Mouse (Mus musculus): ENCODE measurements around the gene Prlr.

Prlr gene

DNA sequence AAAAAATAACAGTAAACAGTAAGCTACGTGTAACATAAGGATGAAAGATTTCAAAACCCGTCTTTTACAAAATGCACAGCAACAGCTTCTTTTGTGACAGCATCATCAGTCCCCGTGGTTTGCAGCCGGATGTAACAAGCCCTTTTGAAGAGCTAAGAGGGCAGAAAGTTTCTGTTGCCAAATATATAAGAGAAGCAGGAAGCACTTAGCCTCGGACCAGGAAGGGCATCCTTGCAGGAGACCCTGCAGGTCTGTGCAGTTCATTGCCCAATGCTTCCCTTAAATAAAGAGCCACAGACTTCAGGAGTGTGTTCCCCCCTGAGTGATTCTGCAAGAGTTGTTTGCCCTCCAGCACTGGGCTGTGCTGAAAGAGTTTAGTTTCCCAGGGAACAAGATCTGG, 58.9 kb downstream of the Prlr start:
- DNase-seq (ENCODE audit: low spot score in 2 of 2): no peak

DNA sequence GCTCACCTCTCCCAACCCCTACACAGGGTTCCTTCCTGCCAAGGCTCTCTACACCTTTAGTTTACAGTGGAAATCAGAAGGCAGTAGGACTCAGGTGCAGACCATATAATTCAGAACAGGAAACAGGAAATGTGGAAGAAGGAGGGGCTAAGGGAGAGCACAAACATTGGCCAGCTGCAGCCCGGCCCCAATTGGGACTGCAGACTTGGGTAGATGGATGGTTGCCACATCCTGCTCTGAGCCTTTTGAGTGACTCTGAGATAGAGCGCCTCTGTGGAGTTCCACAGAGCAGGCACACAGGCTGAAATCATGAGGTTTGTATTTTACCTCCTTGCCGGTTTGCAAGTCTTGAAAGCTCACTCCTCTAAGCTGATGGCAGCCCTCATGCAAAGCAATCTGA, 59.8 kb downstream of the Prlr start:
- DNase-seq (ENCODE audit: low spot score in 2 of 2): no peak

DNA sequence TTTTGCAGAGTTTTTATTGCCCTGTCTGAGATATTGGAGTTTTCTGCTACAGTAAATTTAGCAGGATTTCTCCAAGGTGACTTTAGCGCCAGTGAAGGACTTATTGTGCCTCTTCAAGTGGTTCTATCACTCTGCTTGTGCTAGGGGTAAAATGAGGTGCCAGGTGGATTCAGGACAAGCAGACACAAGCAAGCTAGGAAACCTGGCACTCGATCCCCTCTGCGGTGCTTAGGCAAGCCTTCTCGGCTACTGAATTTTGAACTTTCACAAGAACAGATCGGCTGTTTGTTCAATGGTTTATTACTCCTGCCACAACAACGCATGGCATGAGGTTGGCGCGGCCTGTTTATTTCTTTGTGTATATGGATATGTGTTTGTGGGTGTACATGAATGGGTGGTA, 61.4 kb downstream of the Prlr start:
- no peak for DNase-seq (ENCODE audit: low spot score in 2 of 2)

DNA sequence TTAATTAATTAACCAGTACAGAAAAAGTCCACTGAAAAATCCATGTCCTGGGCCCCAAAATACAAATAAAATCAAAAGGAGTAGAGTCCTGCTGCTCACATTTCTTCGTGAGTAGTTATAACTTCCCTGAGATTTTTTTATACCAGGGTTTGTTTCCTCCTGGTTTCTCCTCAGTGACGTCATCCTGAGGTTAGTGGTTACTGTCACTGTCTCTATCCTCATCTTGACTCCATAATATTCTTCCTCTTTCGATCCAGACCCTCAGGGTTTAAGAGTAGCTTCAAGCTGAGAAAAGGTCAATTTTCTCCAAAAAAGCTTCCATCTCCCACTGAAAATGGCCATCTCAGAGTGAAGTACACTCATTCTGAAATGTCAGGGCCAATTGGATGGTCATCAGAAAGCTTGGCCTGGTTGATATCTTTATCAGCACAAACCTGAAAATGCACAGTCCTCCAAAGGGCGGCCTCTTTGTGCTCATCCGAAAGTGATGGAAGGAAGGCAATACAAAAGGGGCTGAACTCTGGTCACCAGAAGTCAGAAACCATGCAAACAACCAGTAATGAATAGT, 63.3 kb downstream of the Prlr start:
- no peak for DNase-seq (ENCODE audit: low spot score in 2 of 2)

DNA sequence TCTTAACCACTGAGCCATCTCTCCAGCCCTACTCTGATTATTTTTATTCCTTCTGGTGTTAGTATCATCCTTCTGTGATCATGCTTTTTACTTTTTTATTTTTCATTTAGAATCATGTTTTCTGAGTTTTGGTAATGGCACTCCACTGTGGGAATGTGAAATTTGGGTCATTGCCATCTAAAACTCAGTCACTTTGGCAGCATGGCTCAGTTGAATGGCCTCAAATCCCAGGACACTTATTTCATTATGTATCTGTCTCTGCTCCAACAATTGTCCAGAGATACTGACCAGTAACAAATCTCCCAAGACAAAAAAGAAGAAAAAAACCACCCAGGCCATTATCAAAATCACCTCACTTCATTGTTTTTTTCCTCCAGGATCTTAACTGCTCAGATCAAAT, 65.2 kb downstream of the Prlr start:
- no peak for DNase-seq (ENCODE audit: low spot score in 2 of 2)

DNA sequence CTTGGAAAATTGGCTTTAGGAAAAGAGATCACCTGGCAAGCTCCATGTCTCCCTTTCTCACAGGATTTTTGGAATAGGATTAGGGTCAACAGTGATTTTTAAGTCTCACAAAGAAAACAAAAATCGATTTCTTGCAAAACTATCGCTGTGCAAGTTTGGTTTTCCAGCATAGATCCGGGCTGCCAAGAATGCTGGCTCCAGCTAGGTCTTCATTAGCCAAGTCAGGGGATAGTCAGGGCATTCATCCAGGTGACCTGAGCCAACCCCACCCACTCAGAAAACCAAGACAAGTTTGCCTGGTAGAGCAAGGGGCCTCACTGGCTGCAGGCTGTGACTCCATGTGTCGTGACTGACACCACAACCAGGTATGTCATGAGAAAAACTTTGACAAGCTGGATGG, 72.2 kb downstream of the Prlr start:
- DNase-seq (ENCODE audit: low spot score in 2 of 2): no peak

DNA sequence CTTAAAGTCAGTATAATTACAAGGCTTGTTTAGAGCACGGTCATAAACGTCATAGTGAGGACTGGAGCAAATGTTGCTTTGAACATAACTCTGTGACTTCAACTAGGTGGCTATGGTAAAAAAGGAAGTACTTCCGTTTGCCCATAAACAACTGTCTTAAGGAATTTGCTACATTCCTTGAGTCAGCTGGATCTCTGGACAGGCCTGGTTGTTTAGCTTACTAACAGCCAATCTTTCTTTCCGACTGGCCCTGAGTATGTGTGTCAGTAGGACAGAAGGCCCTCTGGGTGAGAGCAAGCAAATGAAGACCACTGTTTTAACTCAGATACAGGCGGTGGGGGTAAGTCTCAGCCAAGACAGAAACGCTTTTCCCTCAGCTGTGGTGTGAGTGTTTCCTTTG, 73.7 kb downstream of the Prlr start:
- no peak for DNase-seq (ENCODE audit: low spot score in 2 of 2)

DNA sequence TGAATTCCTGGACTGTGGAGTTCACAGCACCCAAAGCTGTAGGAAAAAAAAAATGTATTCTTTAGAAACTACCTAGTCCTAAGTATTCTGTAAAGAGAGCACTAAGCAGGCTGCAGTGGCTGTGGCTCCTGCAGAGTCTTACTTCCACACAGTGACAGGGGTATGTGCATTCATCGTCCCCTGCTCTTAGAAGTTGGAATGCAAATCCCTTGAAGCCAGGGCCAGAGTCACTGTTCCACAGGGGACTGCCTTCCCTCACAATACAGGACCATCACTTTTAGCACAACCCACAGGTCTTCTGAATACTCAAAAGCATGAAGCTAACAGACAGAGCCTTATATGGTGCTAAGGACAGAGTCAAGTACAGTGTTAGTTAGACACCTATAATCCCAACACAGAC, 75.5 kb downstream of the Prlr start:
- no peak for DNase-seq (ENCODE audit: low spot score in 2 of 2)

DNA sequence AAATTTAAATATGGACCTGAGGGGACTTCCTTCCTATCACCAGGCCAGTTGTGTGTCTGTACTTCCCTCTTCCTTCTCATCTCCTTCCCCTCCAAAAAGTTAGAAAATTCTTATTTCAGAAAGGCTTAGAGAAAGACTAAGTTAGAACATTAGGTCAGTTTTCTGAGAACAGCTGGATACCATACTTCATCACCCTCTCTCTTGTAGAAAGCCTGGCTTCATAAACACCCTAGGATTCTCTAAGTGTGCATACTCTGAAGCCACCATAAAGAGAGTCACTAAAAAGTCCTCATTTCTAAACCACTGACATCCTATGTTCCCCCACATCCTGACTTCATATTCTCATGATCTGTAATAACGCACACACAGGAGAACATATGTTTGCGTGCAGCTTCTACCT, 85.2 kb downstream of the Prlr start:
- no peak for DNase-seq (ENCODE audit: low spot score in 2 of 2)

DNA sequence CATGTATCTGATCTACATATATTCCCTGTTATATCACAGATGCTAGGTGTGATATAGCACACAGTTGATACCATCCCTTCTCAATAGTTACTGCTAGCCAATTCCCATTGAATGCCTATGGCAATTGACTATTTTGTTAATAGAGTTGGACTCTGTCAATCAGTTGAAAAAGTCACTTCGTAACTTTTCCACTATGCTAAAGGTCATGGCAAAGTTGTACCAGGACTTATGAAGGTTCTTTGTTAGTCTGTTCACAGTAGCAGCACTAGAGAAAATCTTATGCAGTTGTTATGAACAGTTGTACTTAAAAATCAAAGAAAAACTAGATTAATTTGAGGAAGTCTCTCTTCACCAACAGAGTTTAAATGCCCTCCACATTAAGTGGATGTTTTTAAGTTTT, 85.6 kb downstream of the Prlr start:
- DNase-seq (ENCODE audit: low spot score in 2 of 2): no peak

DNA sequence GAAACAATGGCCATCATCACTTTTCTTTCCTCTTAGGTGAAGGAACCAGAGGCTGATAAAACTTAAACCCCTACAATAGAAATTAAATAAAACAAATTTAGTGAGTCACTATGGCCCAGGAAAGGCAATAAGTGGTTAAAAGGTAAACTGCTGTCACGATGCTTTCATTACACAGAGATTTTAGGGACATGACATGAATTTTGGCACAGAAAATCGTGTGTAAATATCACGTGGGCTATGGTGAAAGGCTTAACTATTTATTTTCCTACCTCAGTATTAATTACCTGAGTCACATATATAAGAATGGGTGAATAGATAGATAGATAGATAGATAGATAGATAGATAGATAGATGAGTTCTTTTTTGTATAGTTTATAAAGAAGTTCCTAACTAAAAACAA, 86.4 kb downstream of the Prlr start:
- DNase-seq (ENCODE audit: low spot score in 2 of 2): no peak

DNA sequence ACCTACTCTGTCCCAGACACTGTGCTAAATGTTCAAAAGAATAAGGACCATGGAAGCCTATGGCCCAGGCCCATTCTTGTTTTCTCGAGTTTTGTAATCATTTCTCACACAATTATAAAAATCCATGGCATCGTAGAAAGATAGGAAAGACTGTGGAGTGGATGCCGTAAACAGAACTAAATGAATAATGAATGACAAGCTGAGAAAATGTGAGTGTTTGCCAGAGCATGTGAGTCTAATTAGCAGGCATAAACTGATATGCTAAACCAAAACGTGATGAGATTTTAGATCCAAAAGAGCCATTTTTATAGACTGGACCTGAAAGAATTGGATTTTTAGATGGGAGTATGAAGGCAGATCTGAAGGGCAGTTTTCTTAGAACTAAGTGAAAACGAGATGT, 87.8 kb downstream of the Prlr start:
- no peak for DNase-seq (ENCODE audit: low spot score in 2 of 2)

DNA sequence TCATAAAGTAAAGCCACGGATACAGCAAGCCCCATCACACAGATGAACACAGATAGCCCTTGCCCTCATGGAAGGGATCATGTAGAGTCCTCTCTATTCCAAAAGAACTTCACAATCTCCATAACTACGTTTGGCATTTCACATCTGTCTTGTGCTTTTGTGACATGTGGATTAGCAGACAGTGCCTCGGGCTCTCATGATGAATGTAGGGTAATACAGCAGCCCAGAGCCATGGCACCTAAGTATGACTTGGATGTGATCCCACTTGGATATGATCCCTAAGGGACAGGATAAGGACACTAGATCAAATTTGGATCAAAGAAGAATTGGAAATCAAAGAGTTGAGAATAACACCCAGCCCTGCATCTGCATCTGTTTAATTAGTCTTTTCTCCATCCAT, 90.2 kb downstream of the Prlr start:
- DNase-seq (ENCODE audit: low spot score in 2 of 2): no peak

DNA sequence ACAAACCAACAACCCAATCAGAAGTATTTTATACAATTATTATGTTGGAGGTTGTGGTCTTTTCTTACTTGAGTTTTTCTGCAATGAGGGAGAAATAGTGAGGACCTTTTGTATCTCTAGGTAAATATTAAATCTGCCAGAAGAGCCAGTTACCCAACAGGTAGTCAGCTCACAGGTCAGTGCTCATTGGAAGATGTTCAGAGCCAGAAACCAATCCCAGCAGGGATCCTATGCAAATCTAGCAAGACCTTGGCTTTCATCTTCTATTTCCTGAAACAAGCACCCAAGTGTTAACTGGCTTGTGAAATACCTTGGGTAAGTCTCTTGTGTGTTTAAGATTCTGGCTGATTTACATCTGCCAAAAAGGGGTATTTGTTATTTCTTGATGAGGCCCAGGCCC, 99.3 kb downstream of the Prlr start:
- no peak for DNase-seq (ENCODE audit: low spot score in 2 of 2)

DNA sequence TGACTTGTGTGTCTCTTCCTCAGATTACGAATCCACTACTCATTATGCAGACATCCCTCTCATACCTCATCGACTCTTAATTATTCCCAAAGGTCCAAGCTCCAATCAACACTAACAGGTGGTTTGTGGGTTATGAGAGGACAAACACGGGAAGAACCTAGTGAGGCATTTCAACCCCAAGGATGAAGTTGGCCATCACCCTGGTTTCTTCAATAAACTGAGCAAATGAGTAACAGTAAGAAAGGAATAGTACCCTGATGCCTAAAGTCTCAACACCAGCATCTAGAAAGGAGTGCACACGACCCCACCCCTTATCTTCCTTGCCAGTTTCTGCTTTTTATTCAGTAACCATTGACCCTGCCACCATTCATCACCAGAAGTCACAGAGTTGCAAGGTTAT, 100.4 kb downstream of the Prlr start:
- DNase-seq (ENCODE audit: low spot score in 2 of 2): no peak

DNA sequence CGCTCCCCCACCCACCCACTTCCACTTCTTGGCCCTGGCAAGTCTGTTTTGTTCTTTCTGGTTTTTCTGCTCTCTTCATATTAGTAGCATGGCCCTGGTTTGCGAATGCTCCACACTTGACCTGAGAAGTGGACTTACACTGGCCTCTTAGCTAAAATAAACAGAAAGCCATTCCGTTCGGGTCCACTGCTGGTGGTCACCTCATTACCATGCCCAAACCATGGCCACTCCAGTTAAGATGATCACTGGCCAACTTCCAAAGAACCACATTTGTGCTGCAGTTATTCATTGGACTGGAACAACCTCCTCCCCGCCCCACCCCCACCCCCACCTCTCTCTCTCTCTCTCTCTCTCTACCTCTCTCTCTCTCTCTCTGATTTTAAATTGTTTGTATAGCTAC, 104.5 kb downstream of the Prlr start:
- DNase-seq (ENCODE audit: low spot score in 2 of 2): no peak

DNA sequence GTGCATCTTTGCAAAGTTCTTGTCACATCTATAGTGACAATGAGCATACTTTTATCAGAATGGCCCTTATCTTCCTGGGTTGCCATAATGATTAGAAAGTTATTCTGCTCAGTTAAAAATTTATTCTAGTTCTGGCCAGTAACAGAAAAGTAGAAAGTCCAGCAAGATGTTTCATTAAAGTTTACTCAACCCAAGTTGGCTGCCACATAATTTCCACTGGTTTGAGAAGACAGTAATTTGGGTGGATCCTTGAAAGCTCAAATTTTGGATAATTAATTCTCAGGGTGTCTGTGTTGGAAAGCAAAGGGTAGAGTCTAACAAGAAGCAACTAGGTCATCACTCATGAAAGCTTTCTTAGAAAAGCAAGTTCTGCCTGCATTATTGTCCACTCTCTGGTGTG, 106.6 kb downstream of the Prlr start:
- DNase-seq (ENCODE audit: low spot score in 2 of 2): no peak

DNA sequence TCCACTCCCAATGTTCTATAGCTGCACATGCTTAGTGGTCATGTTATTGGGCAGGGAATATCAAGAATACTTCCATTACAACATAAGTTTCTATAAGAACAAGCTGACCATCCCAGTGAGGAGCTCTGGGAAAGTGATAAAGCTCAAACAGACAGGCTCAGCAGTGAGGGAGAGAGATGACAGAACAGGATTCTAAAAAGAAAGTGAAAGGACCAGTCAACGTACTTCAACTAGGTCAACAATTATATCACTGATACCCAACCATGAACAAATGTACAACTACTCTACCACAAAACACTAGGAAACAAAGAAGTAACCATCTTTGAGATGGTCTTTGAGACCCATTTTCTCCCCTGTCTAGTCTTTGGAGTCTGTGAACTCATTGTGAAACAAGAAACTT, 119.5 kb downstream of the Prlr start:
- no peak for DNase-seq (ENCODE audit: low spot score in 2 of 2)

DNA sequence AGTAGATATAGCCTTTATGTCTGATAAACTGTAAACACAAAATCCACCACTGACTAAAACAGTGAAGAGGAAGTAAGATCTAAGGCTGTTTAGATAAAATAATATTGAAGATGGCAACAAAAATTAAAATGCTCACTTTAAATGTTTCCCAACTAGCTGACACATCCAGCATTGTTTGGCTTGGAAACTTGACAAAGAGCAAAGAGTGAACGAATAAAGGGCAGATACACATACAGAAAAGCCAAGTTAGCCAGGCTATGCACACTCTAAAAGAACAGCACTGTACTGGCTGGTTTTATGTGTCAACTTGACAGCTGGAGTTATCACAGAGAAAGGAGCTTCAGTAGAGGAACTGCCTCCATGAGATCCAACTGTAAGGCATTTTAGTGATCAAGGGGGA, 121.0 kb downstream of the Prlr start:
- DNase-seq (ENCODE audit: low spot score in 2 of 2): no peak

DNA sequence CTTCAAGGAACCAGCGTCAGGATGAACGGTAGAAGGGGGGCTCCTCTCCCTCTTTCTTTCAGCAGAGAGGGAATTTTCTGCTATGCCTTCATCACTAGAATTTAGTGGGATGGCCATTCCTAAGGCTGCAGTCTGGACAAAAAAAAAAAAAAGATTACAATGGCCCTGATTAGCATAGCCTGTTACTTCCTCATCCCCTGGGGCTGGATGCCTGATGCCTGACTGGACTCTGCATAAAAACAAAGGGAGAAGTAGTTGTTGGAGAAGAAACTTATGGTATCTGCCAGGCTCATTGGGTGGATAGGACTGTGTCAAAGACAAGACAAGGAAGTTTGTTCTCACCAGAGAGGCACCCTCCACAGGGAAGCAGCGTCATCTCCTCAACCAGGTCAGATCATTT, 122.4 kb downstream of the Prlr start:
- DNase-seq (ENCODE audit: low spot score in 2 of 2): no peak

DNA sequence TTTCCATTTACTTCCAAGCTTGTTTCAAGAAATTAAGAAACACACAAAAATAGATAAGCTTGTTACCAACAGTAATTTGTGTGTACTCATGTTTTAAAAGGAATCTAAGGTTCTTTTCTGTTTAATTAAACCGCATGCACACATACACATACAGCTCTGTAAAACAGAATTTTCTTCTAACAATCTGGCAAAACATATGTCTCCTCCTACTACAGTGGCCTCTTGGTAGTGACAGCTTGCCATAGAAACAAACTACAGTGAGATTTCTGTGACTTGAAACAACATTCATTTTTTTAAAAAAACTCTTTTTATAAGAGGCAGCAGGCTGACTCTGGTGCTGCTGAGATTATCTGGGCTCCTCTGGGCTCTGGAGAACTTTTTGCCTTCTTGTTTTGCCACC, 129.4 kb downstream of the Prlr start:
- peak in 1 of 2 experiments; percentile 2 for DNase-seq (ENCODE audit: low spot score in 2 of 2)

DNA sequence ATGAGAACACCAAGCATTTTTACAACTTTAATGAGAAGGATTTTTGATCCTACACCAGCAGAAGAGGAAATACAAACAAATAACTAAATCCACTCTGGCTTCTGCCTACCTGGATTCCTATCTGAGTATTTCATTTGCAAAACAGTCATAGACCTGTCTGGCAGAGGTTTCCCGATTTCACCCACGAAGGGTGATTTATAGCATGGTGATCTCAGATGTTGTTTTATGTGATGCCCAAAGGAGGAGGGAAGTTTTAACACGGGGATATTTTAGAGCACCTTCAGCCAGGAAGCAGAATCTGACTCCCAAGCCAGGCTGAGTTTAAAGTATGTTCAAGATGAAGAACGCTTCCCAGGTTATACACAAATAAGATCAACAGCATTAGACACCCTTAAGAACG, 134.8 kb downstream of the Prlr start:
- DNase-seq (ENCODE audit: low spot score in 2 of 2): no peak

DNA sequence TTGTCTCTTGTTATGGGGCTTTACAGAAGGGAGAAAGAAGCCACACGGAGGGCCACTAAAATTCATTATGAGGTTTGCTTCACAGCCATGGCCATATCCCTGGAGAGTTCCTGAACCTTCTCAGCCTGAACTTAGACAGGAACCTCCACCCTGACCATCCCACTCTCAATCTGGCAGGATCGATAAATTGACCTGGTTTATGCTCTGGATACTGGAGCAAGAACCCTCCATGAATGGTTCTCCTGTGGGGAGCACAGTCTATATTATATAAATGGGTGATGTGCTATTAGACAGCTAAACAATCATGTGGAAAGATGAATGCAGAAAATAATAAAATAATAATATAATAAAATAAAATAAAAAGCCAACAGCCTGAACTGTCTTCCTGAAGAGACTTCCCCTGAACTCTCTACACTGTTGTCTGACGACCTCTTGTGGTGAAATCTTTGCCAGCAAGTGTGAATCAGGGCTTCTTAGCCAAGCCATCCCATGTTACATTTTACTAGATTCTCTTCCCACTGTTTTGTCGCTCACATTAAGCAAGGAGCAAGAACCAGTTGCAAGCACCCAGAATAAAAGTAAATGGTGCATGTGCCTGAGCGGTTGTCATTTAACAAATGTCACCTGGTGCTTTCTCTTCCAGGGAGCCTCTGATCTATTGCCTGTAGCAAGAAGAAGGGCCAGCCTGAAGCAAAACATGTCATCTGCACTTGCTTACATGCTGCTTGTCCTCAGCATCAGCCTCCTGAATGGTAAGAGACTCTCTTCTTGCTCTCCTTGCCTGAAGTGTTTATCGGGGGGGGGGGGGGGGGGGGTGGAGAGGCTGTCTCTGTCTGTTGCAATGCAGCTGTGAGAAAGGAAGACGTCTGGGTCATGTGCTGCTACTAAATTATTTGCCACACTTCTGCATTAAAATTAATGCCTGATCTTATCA, 136.8 kb downstream of the Prlr start:
- DNase-seq (ENCODE audit: low spot score in 2 of 2): peak; percentile 74 to 77

DNA sequence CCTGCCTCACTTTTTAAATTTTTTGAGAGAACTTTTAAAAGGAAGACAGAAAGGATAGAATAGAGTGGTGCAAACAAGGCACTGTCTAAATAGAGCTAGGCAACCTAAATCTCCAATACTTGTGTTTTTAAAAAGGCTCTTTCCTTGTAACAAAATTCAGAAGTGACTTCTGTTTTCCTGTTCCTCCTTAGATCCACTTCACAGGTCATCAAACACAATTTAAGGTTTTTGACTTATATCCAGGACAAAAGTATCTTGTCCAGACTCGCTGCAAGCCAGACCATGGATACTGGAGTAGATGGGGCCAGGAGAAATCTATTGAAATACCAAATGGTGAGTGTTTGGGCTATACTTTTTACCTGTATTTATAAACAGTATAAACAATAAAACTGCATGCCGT, 148.0 kb downstream of the Prlr start, which contains the start of gene Gm21973:
Gene Gm21973, plus strand, starts transcription at position 301 of the 400 bp plus-strand sequence.
- no peak for DNase-seq (ENCODE audit: low spot score in 2 of 2)

Measured in right cerebral cortex, adult 2 months (tissue).